Mouse (Mus musculus) stomach, embryonic 16.5 days (tissue): ENCODE data around the gene Xirp2. TPM values are rescaled to one million over a fixed set of nuclear protein-coding genes. Genes with fewer than 3 reads are reported as not detected.
"Not testable (repeated sequence)": the region's sequence is repeated elsewhere in the genome, so short reads cannot be mapped to it uniquely, and the experiment has no call there.

Source experiments
- ATAC-seq: fragments of 200-750 bp; cut with Nextera tagmentation; 2 replicates; pipeline ENCODE4 v1.8.0; 2017; ENCODE audit warnings: moderate number of reproducible peaks, moderate TSS enrichment; ENCODE audit not compliant: insufficient read depth, low FRiP score
- H3K27ac ChIP-seq: fragments of 300-500 bp; sonication (generic); 2 replicates; pipeline ENCODE4 v1.5.1; 2014; ENCODE audit warnings: low read length
- H3K27me3 ChIP-seq: fragments of 300-500 bp; sonication (generic); 2 replicates; pipeline ENCODE4 v1.6.1; 2014; ENCODE audit warnings: low read length, control low read depth, mixed read lengths; ENCODE audit not compliant: control insufficient read depth, insufficient read depth
- H3K36me3 ChIP-seq: fragments of 300-500 bp; sonication (generic); 2 replicates; pipeline ENCODE4 v1.6.1; 2014; ENCODE audit warnings: low read length; ENCODE audit not compliant: control insufficient read depth, insufficient read depth
- H3K4me1 ChIP-seq: fragments of 300-500 bp; sonication (generic); 2 replicates; pipeline ENCODE4 v1.6.1; 2014; ENCODE audit warnings: low read length, control low read depth, mixed read lengths; ENCODE audit not compliant: control insufficient read depth, insufficient read depth
- H3K4me2 ChIP-seq: fragments of 300-500 bp; sonication (generic); 2 replicates; pipeline ENCODE4 v1.6.1; 2014; ENCODE audit warnings: low read depth, low read length, mixed read lengths
- H3K4me3 ChIP-seq: fragments of 300-500 bp; sonication (generic); replicated peaks from 2 replicates; pipeline ENCODE4 v1.5.1; 2014; ENCODE audit warnings: mild to moderate bottlenecking, low read length
- H3K9ac ChIP-seq: fragments of 300-500 bp; sonication (generic); 2 replicates; pipeline ENCODE4 v1.6.1; 2014; ENCODE audit warnings: low read length
- H3K9me3 ChIP-seq: fragments of 300-500 bp; sonication (generic); replicated peaks from 2 replicates; pipeline ENCODE4 v1.6.1; 2016; ENCODE audit warnings: low read length, control low read depth; ENCODE audit not compliant: control insufficient read depth
- WGBS: fragments of 180-500 bp; shearing (Covaris S2); extraction: QIAGEN DNeasy Blood & Tissue Kit; methylation state at CpG from one replicate; pipeline ENCODE4 v1.1.7; 2014; 5-methylcytosine and 5-hydroxymethylcytosine counted together
- polyA plus RNA-seq: library from polyadenylated mRNA; unstranded; fragments of >200 nt; fragmentation: Nextera tagmentation; extraction: Ambion mirVana; gene quantifications from 2 replicates; pipeline ENCODE4 v1.2.1, GENCODE M21; 2015

Xirp2 gene
- polyA plus RNA-seq, result 0.02 and 0.10 TPM in 2 replicates

DNA sequence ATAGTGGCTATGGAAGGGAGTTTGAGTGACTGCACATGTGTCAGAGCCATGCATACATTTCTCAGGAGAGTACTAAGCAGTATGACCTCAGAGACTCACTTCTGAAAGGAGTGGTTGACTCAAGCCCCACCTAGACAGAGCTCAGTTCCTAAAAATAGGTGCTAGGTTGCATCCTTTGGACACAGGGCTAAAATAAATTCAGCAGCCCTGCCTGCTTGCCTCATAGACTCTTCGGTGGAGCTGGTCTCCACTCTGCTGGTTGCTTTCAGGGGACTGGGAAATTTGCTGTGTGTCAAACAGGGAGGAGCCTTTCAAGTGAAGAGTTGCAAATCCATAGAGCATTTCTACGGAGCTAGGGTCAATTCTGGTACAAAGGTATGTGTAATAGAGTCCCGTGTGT lies at the start of gene Xirp2:
Gene Xirp2, plus strand, starts transcription at position 223 of the 400 bp plus-strand sequence.
- Histone ChIP-seq H3K4me1 (no peaks in the 10 kb centered on the region), H3K27me3 (no peaks in the 10 kb centered on the region), H3K9ac (no peak within 1 kb of the TSS), H3K4me3 (no peak within 1 kb of the TSS), H3K4me2 (no peak within 1 kb of the TSS), H3K36me3 (no peaks in the 10 kb centered on the region), H3K9me3 (no peaks in the 10 kb centered on the region), H3K27ac (no peak within 1 kb of the TSS)
- 66% methylated on average over 3 of the region's 3 CpGs for WGBS
- ATAC-seq, result no peak

DNA sequence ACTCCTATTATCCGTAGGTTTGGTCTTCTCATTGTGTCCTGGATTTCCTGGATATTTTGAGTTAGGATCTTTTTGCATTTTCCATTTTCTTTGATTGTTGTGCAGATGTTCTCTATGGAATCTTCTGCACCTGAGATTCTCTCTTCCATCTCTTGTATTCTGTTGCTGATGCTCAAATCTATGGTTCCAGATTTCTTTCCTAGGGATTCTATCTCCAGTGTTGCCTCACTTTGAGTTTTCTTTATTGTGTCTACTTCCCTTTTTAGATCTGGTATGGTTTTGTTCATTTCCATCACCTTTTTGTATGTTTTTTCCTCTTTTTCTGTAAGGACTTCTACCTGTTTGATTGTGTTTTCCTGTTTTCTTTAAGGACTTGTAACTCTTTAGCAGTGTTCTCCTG lies 32.4 kb upstream of the Xirp2 start, which contains the start of gene Gm21830:
Gene Gm21830, plus strand, starts transcription at position 301 of the 400 bp plus-strand sequence.
- not testable (repeated sequence) for H3K4me1 ChIP-seq, H3K27me3 ChIP-seq, H3K27ac ChIP-seq, H3K9ac ChIP-seq, ATAC-seq, H3K9me3 ChIP-seq, H3K36me3 ChIP-seq, H3K4me2 ChIP-seq, H3K4me3 ChIP-seq
- no CpG with 5 or more reads among the region's 1 CpGs for WGBS

DNA sequence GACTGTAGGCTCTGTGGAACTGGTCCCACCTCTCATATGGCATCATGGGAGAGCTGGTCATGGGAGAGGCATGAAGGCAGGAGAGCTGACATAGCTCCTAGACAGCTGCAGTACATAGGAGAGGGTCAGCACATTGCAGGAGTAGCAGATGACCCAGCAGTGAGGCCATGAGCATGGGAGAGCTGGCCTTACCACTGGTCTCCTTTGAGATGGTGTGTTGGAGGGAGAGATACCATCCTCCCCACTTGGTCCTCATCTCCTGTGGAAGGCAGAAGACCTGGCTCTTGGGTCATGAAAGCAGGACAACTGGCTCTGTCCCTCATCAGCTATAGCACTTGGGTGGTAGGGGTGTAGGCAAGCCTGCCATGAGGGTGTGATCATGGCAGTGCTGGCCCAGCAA lies 24.9 kb upstream of the Xirp2 start:
- no peak overlapping the region for H3K9ac ChIP-seq
- no peak for ATAC-seq
- H3K36me3 ChIP-seq, result no peaks in the 10 kb centered on the region
- no peaks in the 10 kb centered on the region for H3K27me3 ChIP-seq
- H3K4me3 ChIP-seq, result no peak overlapping the region
- no peak overlapping the region for H3K27ac ChIP-seq
- no peak overlapping the region for H3K4me2 ChIP-seq
- no peaks in the 10 kb centered on the region for H3K9me3 ChIP-seq
- H3K4me1 ChIP-seq, result no peaks in the 10 kb centered on the region

DNA sequence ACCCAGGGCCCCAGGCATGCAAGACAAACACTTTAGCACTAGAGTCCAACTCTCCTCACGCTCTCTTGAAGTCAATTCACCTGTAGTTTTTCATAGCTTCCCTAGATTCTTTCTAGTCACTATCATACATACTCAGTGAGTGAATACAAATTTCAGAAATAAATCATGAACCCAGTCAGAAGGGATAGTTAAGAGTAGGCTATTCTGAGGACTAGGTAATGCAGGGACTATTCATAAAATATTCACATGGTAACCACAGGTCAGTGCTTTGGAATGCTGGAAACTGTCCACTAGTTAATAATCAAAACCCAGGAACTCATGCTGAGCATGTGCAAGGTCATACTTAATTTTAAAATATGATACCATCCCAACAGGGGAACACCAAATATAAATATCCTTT lies 23.0 kb upstream of the Xirp2 start:
- H3K27ac ChIP-seq, result no peak overlapping the region
- no peaks in the 10 kb centered on the region for H3K9me3 ChIP-seq
- no peak overlapping the region for H3K9ac ChIP-seq
- 73% methylated on average over 1 of the region's 1 CpGs for whole genome bisulfite sequencing
- H3K4me3 ChIP-seq, result no peak overlapping the region
- no peaks in the 10 kb centered on the region for H3K27me3 ChIP-seq
- no peak overlapping the region for H3K4me2 ChIP-seq
- H3K36me3 ChIP-seq, result no peaks in the 10 kb centered on the region
- no peaks in the 10 kb centered on the region for H3K4me1 ChIP-seq
- ATAC-seq, result no peak

DNA sequence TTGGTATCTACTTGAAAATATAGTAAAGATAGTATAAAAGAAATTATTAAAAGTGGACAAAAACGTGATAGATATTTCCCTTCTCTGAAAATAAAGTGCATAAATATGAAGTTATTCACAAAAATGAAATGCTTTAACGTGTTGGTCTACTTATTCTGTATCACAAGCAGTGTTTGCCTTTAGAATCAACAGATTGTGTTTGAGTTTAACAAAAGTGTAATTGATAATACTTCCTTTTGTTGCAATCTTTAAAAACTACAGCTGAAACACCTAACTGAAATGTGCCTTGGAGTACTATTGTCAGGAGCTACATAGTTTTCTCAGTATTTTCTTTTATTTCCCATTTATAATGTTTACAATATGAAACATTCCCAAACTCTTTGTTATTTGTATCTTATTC lies 12.7 kb upstream of the Xirp2 start, which contains the start of gene Gm26727:
Gene Gm26727, minus strand, starts transcription at position 101 of the 400 bp plus-strand sequence.
- 56% methylated on average over 2 of the region's 2 CpGs for WGBS
- ATAC-seq, result no peak

DNA sequence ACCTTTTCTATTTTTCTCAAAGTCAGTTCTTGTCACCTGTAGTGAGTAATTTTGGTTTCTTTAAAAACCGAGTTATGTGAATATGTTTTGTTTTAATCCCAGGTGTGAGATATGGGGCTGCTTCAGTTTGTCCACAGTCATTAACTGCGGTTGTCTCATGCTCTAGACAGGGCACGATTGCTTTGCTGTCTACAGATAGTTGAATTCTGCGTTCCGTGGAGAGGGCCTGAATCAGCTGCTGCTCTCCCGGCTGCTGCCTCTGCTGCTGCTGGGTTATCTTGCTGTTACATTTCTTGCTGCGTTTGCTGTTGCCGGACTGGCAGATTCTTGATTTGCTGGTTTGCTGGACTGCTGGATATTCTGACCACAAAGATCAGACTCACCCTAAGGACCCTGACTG lies 7.5 kb upstream of the Xirp2 start:
- ATAC-seq, result no peak
- Histone ChIP-seq H3K4me1 (no peaks in the 10 kb centered on the region), H3K4me3 (no peak overlapping the region), H3K9ac (no peak overlapping the region), H3K4me2 (no peak overlapping the region), H3K27ac (no peak overlapping the region), H3K27me3 (no peaks in the 10 kb centered on the region), H3K9me3 (no peaks in the 10 kb centered on the region), H3K36me3 (no peaks in the 10 kb centered on the region)
- WGBS, result 68% methylated on average over 8 of the region's 8 CpGs

More for the DNA sequence above, 12.7 kb upstream of the Xirp2 start, which contains the start of gene Gm26727:
- Histone ChIP-seq H3K4me2 (no peak within 1 kb of the TSS), H3K27ac (no peak within 1 kb of the TSS), H3K9ac (no peak within 1 kb of the TSS), H3K4me1 (no peaks in the 10 kb centered on the region), H3K36me3 (no peaks in the 10 kb centered on the region), H3K4me3 (no peak within 1 kb of the TSS), H3K9me3 (no peaks in the 10 kb centered on the region), H3K27me3 (no peaks in the 10 kb centered on the region)

DNA sequence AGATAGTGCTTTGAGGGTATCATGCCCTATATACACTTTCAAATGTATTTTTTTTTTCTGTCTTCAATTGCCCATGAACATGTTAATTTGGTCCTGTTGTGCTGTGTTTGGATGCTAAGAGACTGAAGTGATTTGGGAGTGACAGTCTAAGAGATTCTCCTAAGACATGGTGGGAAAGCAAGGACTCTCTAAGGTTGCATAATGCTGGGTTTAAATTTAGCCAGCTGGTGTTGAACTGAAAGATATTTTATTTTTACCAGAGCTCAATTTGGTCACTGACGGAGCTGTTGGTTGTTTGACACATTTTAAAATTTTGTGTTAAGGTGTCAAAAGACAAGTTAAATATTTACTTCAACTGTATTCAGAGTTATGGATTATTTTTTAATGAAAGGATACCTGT lies 970 bp downstream of the Xirp2 start:
- Histone ChIP-seq H3K27me3 (no peaks in the 10 kb centered on the region), H3K36me3 (no peaks in the 10 kb centered on the region), H3K9ac (no peak overlapping the region), H3K4me1 (no peaks in the 10 kb centered on the region), H3K4me2 (no peak overlapping the region), H3K9me3 (no peaks in the 10 kb centered on the region), H3K4me3 (no peak overlapping the region), H3K27ac (no peak overlapping the region)
- ATAC-seq, result no peak
- WGBS, result 49% methylated on average over 1 of the region's 1 CpGs

DNA sequence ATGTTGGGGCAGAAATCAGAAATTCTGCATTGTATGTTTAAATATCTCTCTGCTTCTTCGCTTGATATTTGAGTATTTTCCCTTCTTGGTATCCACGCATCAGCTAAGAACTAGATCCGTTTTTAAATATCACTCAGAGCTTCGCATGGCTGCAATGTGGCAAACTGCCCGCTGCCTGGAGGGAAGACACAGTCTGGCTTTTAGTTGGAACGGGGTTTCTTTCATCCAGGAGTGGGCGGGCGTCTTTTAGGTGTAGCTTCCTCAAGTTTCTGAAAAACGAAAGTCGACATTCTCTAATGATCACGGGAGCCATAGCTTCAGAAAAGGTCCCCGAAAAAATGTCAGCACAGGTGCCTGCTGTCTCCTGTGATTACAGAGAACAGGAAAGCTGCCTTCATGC lies 1.4 kb downstream of the Xirp2 start:
- WGBS, result 55% methylated on average over 12 of the region's 12 CpGs
- no peaks in the 10 kb centered on the region for H3K4me1 ChIP-seq
- no peaks in the 10 kb centered on the region for H3K36me3 ChIP-seq
- H3K9ac ChIP-seq, result no peak overlapping the region
- H3K27me3 ChIP-seq, result no peaks in the 10 kb centered on the region
- ATAC-seq, result no peak
- H3K4me2 ChIP-seq, result 0 out of 2 replicates have a peak overlapping the region, but pooled peaks have one; percentile 27
- peak overlapping the region; percentile 25 for H3K4me3 ChIP-seq
- no peaks in the 10 kb centered on the region for H3K9me3 ChIP-seq
- H3K27ac ChIP-seq, result no peak overlapping the region

DNA sequence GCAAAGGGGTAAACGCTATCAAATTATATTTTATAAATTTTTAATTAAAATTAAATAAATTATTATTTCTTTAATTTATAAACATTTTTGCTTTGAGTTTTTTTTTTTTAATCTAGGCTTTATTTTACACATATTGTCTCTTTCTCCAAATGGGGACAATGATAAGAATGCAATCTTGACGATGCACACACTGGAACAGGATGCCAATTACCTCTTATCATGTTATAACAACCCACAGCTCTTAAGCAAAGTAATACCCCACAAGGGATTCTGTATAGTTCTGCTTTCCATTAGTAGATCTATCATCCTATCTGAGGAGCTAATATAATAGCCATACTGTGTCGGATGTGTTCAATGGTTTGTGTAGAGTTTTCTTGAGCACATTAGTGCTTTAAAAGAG lies 15.1 kb downstream of the Xirp2 start:
- Histone ChIP-seq H3K27me3 (no peaks in the 10 kb centered on the region), H3K9me3 (no peaks in the 10 kb centered on the region), H3K4me2 (no peak overlapping the region), H3K4me1 (no peaks in the 10 kb centered on the region), H3K36me3 (no peaks in the 10 kb centered on the region), H3K27ac (no peak overlapping the region), H3K9ac (no peak overlapping the region), H3K4me3 (no peak overlapping the region)
- no peak for ATAC-seq
- 77% methylated on average over 3 of the region's 3 CpGs for WGBS

DNA sequence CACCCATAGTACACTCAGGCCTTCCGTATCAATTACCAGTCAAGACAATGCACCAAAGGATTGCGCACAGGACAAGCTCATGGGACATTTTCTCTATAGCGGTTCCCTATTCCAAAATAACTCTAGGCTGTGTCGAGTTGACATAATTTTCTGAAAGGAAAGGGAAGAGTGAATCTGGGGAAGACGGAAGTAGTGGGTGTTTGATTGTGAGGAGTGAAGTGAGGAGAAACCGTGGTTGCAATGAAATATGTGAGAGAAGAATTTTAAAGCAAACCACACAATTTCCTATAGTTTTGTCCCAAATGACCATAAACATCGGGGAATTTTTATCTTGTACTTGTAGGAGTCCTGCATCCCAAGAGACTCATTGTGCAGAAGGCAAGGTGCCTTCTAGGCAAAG lies 21.2 kb downstream of the Xirp2 start:
- Histone ChIP-seq H3K27ac (no peak overlapping the region), H3K9ac (no peak overlapping the region), H3K36me3 (no peaks in the 10 kb centered on the region), H3K4me1 (no peaks in the 10 kb centered on the region), H3K9me3 (no peaks in the 10 kb centered on the region), H3K27me3 (no peaks in the 10 kb centered on the region), H3K4me3 (no peak overlapping the region), H3K4me2 (no peak overlapping the region)
- no peak for ATAC-seq
- WGBS, result 91% methylated on average over 7 of the region's 7 CpGs
